Mouse (Mus musculus): ENCODE data around the gene Gal3st2c.

DNA sequence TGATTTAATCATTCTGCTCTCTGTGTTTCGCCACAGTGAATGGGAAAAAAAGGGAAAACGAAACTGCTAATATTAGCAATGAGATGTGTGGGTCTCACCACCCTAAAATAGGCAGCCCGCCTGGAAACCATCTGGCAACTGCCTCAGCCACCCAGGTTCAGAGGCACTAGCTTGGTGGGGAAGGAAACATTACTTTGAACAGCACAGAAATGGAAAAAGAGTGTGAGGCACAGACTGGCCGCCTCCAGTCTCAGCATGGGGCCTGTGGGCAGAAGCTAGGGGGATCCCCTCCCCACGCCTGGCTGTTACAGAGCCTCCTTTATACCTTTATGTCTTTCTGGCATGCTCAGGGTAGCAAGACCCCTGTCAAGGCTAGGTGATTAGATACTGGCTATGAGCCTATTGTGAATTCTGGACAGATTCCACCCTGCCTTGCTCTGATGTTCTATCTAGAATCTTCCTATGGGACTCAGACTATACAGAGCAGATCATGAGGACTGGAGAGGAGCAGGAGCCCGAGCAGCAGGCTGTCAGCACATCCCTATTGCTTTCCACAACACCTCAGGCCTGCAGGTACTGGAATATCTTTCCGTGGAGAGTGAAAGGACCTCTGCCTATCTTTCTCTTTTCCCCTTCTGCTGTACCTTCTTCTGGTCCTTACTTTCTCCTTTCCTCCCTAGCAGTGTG lies 63.4 kb downstream of the Gal3st2c start:
- TF ChIP-seq CTCF (IDR thresholded peaks at IDR 0.05; ENCODE audit: borderline replicate concordance, control insufficient read depth, extremely low read depth, insufficient read depth, low read length, poor library complexity) = no peak
- TF ChIP-seq POLR2A (IDR thresholded peaks at IDR 0.05; ENCODE audit: control insufficient read depth, extremely low read depth, insufficient read depth, low read length, poor library complexity) = no peak

Measured in thymus, adult 2 months (tissue).